Mouse (Mus musculus) midbrain, embryonic 12.5 days (tissue): ENCODE results near the gene Uck1. TPM values are rescaled to one million over a fixed set of nuclear protein-coding genes. Genes with fewer than 3 reads are reported as not detected.

ENCODE experiments used
- ATAC-seq: fragments of 200-750 bp; cut with Nextera tagmentation; 2 replicates; pipeline ENCODE4 v1.8.0; 2017; ENCODE audit warnings: low read depth, moderate TSS enrichment, moderate library complexity; ENCODE audit not compliant: low FRiP score
- H3K27ac ChIP-seq: fragments of 300-500 bp; sonication (generic); replicated peaks from 2 replicates; pipeline ENCODE4 v1.5.1; 2016; ENCODE audit warnings: mild to moderate bottlenecking
- H3K27me3 ChIP-seq: fragments of 300-500 bp; sonication (generic); 2 replicates; pipeline ENCODE4 v1.6.1; 2016; ENCODE audit warnings: mild to moderate bottlenecking
- H3K36me3 ChIP-seq: fragments of 300-500 bp; sonication (generic); 2 replicates; pipeline ENCODE4 v1.6.1; 2016
- H3K4me1 ChIP-seq: fragments of 300-500 bp; sonication (generic); 2 replicates; pipeline ENCODE4 v1.6.1; 2016
- H3K4me2 ChIP-seq: fragments of 300-500 bp; sonication (generic); replicated peaks from 2 replicates; pipeline ENCODE4 v1.6.1; 2016; ENCODE audit warnings: mild to moderate bottlenecking, moderate library complexity
- H3K4me3 ChIP-seq: fragments of 300-500 bp; sonication (generic); 2 replicates; pipeline ENCODE4 v1.5.1; 2016; ENCODE audit warnings: mild to moderate bottlenecking
- H3K9ac ChIP-seq: fragments of 300-500 bp; sonication (generic); replicated peaks from 2 replicates; pipeline ENCODE4 v1.6.1; 2016; ENCODE audit warnings: mild to moderate bottlenecking, moderate library complexity
- H3K9me3 ChIP-seq: fragments of 300-500 bp; sonication (generic); 2 replicates; pipeline ENCODE4 v1.6.1; 2016; ENCODE audit warnings: mild to moderate bottlenecking
- WGBS: fragments of 180-500 bp; shearing (Covaris S2); methylation state at CpG from one replicate; pipeline ENCODE4 v1.1.7; 2016; 5-methylcytosine and 5-hydroxymethylcytosine counted together
- polyA plus RNA-seq: library from polyadenylated mRNA; unstranded; fragments of >200 nt; fragmentation: Nextera tagmentation; extraction: Ambion mirVana; gene quantifications from 2 replicates; pipeline ENCODE4 v1.2.1, GENCODE M21; 2016

Uck1 gene
- polyA plus RNA-seq, 1 experiment from 2014 or later: 74.4 TPM

GRCm38 (mm10) chr2:32294348-32294747, 34.4 kb upstream of the Uck1 start:
- H3K9ac ChIP-seq: no peak overlapping the region
- H3K27me3 ChIP-seq: no peaks in the 10 kb centered on the region
- H3K36me3 ChIP-seq: peaks cover 47% of the 10 kb centered on the region
- ATAC-seq: no peak
- no peak overlapping the region for H3K27ac ChIP-seq
- 88% methylated on average over 8 of the region's 8 CpGs for WGBS
- no peak overlapping the region for H3K4me2 ChIP-seq
- H3K4me3 ChIP-seq: no peak overlapping the region
- H3K9me3 ChIP-seq: no peaks in the 10 kb centered on the region
- H3K4me1 ChIP-seq: peaks cover 1% of the 10 kb centered on the region

GRCm38 (mm10) chr2:32289578-32289977, 29.6 kb upstream of the Uck1 start:
- Histone ChIP-seq H3K36me3 (peaks cover 26% of the 10 kb centered on the region), H3K9ac (no peak overlapping the region), H3K4me2 (peak overlapping the region; percentile 90), H3K27ac (no peak overlapping the region), H3K4me1 (peaks cover 20% of the 10 kb centered on the region), H3K4me3 (peak overlapping the region; percentile 86), H3K27me3 (no peaks in the 10 kb centered on the region), H3K9me3 (no peaks in the 10 kb centered on the region)
- ATAC-seq: no peak

GRCm38 (mm10) chr2:32288371-32288931, 28.5 kb upstream of the Uck1 start:
- H3K4me3 ChIP-seq: peak overlapping the region; percentile 86
- H3K36me3 ChIP-seq: peaks cover 36% of the 10 kb centered on the region
- H3K9ac ChIP-seq: peak overlapping the region; percentile 89
- peak overlapping the region; percentile 54 for H3K27ac ChIP-seq
- H3K4me2 ChIP-seq: peak overlapping the region; percentile 90
- H3K9me3 ChIP-seq: no peaks in the 10 kb centered on the region
- H3K27me3 ChIP-seq: no peaks in the 10 kb centered on the region
- peak; percentile 73 for ATAC-seq
- H3K4me1 ChIP-seq: peaks cover 20% of the 10 kb centered on the region
- WGBS: 3% methylated on average over 29 of the region's 29 CpGs

- H3K9ac ChIP-seq: peak within 1 kb of the TSS; percentile 91
- peaks cover 20% of the 10 kb centered on the region for H3K4me1 ChIP-seq
- peak within 1 kb of the TSS; percentile 86 for H3K4me3 ChIP-seq
- peak within 1 kb of the TSS; percentile 75 for H3K27ac ChIP-seq
- peak; percentile 99 for ATAC-seq
- no peaks in the 10 kb centered on the region for H3K9me3 ChIP-seq
- WGBS: under 1% methylated on average over 40 of the region's 41 CpGs
- H3K27me3 ChIP-seq: no peaks in the 10 kb centered on the region
- peaks cover 32% of the 10 kb centered on the region for H3K36me3 ChIP-seq
- H3K4me2 ChIP-seq: peak within 1 kb of the TSS; percentile 98
Measured at GRCm38 (mm10) chr2:32287923-32288367, 28.0 kb upstream of the Uck1 start, which contains the start of gene Swi5. Swi5 (minus strand) TSS chr2:32288075.

- Histone ChIP-seq H3K27me3 (no peaks in the 10 kb centered on the region), H3K4me2 (peak within 1 kb of the TSS; percentile 98), H3K36me3 (peaks cover 27% of the 10 kb centered on the region), H3K9ac (peak within 1 kb of the TSS; percentile 91), H3K27ac (peak within 1 kb of the TSS; percentile 75), H3K9me3 (no peaks in the 10 kb centered on the region), H3K4me1 (peaks cover 20% of the 10 kb centered on the region), H3K4me3 (peak within 1 kb of the TSS; percentile 86)
- 1% methylated on average over 23 of the region's 23 CpGs for WGBS
- no peak for ATAC-seq
Measured at GRCm38 (mm10) chr2:32287334-32287840, 27.4 kb upstream of the Uck1 start, which contains the start of gene Golga2. Golga2 (plus strand) TSS chr2:32287384.

- H3K4me1 ChIP-seq: peaks cover 15% of the 10 kb centered on the region
- no peak overlapping the region for H3K27ac ChIP-seq
- no peaks in the 10 kb centered on the region for H3K9me3 ChIP-seq
- no peaks in the 10 kb centered on the region for H3K27me3 ChIP-seq
- ATAC-seq: no peak
- WGBS: 92% methylated on average over 3 of the region's 3 CpGs
- H3K9ac ChIP-seq: no peak overlapping the region
- no peak overlapping the region for H3K4me2 ChIP-seq
- H3K4me3 ChIP-seq: no peak overlapping the region
- H3K36me3 ChIP-seq: peaks cover 52% of the 10 kb centered on the region
Measured at GRCm38 (mm10) chr2:32283986-32284385, 24.0 kb upstream of the Uck1 start.

- peaks cover 11% of the 10 kb centered on the region for H3K4me1 ChIP-seq
- H3K4me2 ChIP-seq: no peak overlapping the region
- H3K4me3 ChIP-seq: no peak overlapping the region
- H3K9me3 ChIP-seq: no peaks in the 10 kb centered on the region
- no peak for ATAC-seq
- H3K27me3 ChIP-seq: no peaks in the 10 kb centered on the region
- peaks cover 65% of the 10 kb centered on the region for H3K36me3 ChIP-seq
- H3K9ac ChIP-seq: no peak overlapping the region
- no peak overlapping the region for H3K27ac ChIP-seq
- 82% methylated on average over 1 of the region's 1 CpGs for WGBS
Measured at GRCm38 (mm10) chr2:32282727-32283126, 22.8 kb upstream of the Uck1 start.

GRCm38 (mm10) chr2:32282289-32282688, 22.3 kb upstream of the Uck1 start:
- H3K4me2 ChIP-seq: no peak overlapping the region
- no peaks in the 10 kb centered on the region for H3K27me3 ChIP-seq
- peaks cover 11% of the 10 kb centered on the region for H3K4me1 ChIP-seq
- WGBS: 94% methylated on average over 2 of the region's 2 CpGs
- H3K4me3 ChIP-seq: no peak overlapping the region
- peaks cover 69% of the 10 kb centered on the region for H3K36me3 ChIP-seq
- no peak overlapping the region for H3K9ac ChIP-seq
- no peak overlapping the region for H3K27ac ChIP-seq
- H3K9me3 ChIP-seq: no peaks in the 10 kb centered on the region
- ATAC-seq: no peak

GRCm38 (mm10) chr2:32275823-32276222, 15.9 kb upstream of the Uck1 start:
- Histone ChIP-seq H3K4me2 (no peak overlapping the region), H3K36me3 (peaks cover 41% of the 10 kb centered on the region), H3K27me3 (no peaks in the 10 kb centered on the region), H3K9me3 (no peaks in the 10 kb centered on the region), H3K27ac (no peak overlapping the region), H3K9ac (no peak overlapping the region), H3K4me3 (no peak overlapping the region), H3K4me1 (no peaks in the 10 kb centered on the region)
- 84% methylated on average over 3 of the region's 3 CpGs for WGBS
- ATAC-seq: no peak

GRCm38 (mm10) chr2:32260635-32261034, 676 bp upstream of the Uck1 start:
- Histone ChIP-seq H3K27ac (no peak overlapping the region), H3K9ac (no peak overlapping the region), H3K9me3 (no peaks in the 10 kb centered on the region), H3K4me3 (no peak overlapping the region), H3K27me3 (no peaks in the 10 kb centered on the region), H3K4me1 (peaks cover 16% of the 10 kb centered on the region), H3K36me3 (peaks cover 30% of the 10 kb centered on the region), H3K4me2 (no peak overlapping the region)
- 35% methylated on average over 4 of the region's 4 CpGs for WGBS
- ATAC-seq: no peak

- H3K9me3 ChIP-seq: no peaks in the 10 kb centered on the region
- H3K4me1 ChIP-seq: peaks cover 16% of the 10 kb centered on the region
- peaks cover 39% of the 10 kb centered on the region for H3K36me3 ChIP-seq
- no peaks in the 10 kb centered on the region for H3K27me3 ChIP-seq
- no peak for ATAC-seq
- H3K4me3 ChIP-seq: peak overlapping the region; percentile 70
- WGBS: 63% methylated on average over 6 of the region's 6 CpGs
- H3K9ac ChIP-seq: peak overlapping the region; percentile 86; the same call in 1 of the 2 replicates
- H3K4me2 ChIP-seq: peak overlapping the region; percentile 86
- no peak overlapping the region for H3K27ac ChIP-seq
Measured at GRCm38 (mm10) chr2:32258887-32259533, 949 bp downstream of the Uck1 start.

GRCm38 (mm10) chr2:32256273-32256672, 3.7 kb downstream of the Uck1 start:
- no peak overlapping the region for H3K27ac ChIP-seq
- no peaks in the 10 kb centered on the region for H3K9me3 ChIP-seq
- no peak overlapping the region for H3K9ac ChIP-seq
- no peak for ATAC-seq
- H3K36me3 ChIP-seq: peaks cover 66% of the 10 kb centered on the region
- H3K4me2 ChIP-seq: no peak overlapping the region
- H3K27me3 ChIP-seq: no peaks in the 10 kb centered on the region
- no peak overlapping the region for H3K4me3 ChIP-seq
- WGBS: 94% methylated on average over 11 of the region's 11 CpGs
- H3K4me1 ChIP-seq: peaks cover 16% of the 10 kb centered on the region
